Mouse (Mus musculus) testis, adult 2 months (tissue): ENCODE measurements around the gene Cfap161.

Experiments used
- CTCF ChIP-seq: fragments of 200-500 bp; IDR thresholded peaks from 2 replicates; pipeline ENCODE4 v1.5.1; 2012; ENCODE audit warnings: low read depth, mild to moderate bottlenecking, inconsistent platforms, low read length, moderate library complexity; ENCODE audit not compliant: control insufficient read depth, insufficient read depth, insufficient replicate concordance
- POLR2A ChIP-seq: fragments of 200-500 bp; IDR thresholded peaks from 2 replicates; pipeline ENCODE4 v1.6.1; 2012; ENCODE audit warnings: low read depth, mild to moderate bottlenecking, inconsistent platforms, low read length, moderate library complexity; ENCODE audit not compliant: control insufficient read depth

DNA sequence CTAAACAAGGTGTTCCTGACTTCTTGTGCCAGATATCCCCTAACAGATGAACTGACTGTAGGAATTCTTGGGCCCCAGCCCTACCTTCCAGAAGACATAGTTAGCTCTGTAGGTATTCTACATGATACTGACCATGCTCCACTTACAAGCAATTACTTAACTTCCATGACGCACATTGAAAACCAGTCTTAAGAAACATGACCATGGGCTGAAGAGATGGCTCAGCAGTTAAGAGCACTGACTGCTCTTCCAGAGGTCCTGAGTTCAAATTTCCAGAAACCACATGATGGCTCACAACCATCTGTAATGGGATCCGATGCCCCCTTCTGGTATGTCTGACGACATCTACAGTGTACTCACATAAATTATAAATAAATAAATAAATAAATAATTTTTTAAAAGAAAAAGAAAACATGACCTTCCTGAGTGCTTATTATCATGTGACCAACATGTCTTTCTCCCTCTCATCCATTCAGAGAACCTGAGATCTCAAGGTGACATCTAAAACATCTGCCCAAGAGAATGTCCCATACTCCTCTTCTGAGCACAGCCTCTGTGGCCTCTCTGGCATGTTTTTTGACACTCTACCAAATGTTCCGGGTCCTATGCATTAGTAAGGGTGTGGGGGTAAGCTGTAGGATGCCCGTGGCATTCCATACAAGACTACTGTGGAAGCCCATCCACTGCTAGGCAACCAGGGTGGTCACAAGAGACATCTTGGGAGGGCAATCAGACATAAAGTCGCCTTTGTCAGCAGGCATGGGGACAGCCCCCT, 58.2 kb downstream of the Cfap161 start:
- TF ChIP-seq CTCF (no peak), POLR2A (no peak)
